Mouse (Mus musculus) heart, embryonic 13.5 days (tissue): Measurements from ENCODE around the gene C1ql4. TPM values are rescaled to one million over a fixed set of nuclear protein-coding genes. Genes with fewer than 3 reads are reported as not detected.

Source experiments
- ATAC-seq: fragments of 200-750 bp; cut with Nextera tagmentation; 2 replicates; pipeline ENCODE4 v1.8.0; 2017; ENCODE audit warnings: moderate TSS enrichment; ENCODE audit not compliant: insufficient number of reproducible peaks, low FRiP score, low TSS enrichment; ENCODE audit errors: extremely low read depth
- H3K27ac ChIP-seq: fragments of 300-500 bp; sonication (generic); replicated peaks from 2 replicates; pipeline ENCODE4 v1.5.1; 2015; ENCODE audit warnings: moderate library complexity, mild to moderate bottlenecking, inconsistent platforms
- H3K27me3 ChIP-seq: fragments of 300-500 bp; sonication (generic); replicated peaks from 2 replicates; pipeline ENCODE4 v1.6.1; 2015; ENCODE audit warnings: mild to moderate bottlenecking, inconsistent platforms
- H3K36me3 ChIP-seq: fragments of 300-500 bp; sonication (generic); 2 replicates; pipeline ENCODE4 v1.6.1; 2015; ENCODE audit warnings: mild to moderate bottlenecking, inconsistent platforms
- H3K4me1 ChIP-seq: fragments of 300-500 bp; sonication (generic); 2 replicates; pipeline ENCODE4 v1.6.1; 2015; ENCODE audit warnings: inconsistent platforms
- H3K4me2 ChIP-seq: fragments of 300-500 bp; sonication (generic); 2 replicates; pipeline ENCODE4 v1.6.1; 2015; ENCODE audit warnings: inconsistent platforms, mild to moderate bottlenecking, moderate library complexity
- H3K4me3 ChIP-seq: fragments of 300-500 bp; sonication (generic); 2 replicates; pipeline ENCODE4 v1.5.1; 2015; ENCODE audit warnings: moderate library complexity, mild to moderate bottlenecking, inconsistent platforms
- H3K9ac ChIP-seq: fragments of 300-500 bp; sonication (generic); 2 replicates; pipeline ENCODE4 v1.6.1; 2015; ENCODE audit warnings: inconsistent platforms, mild to moderate bottlenecking, moderate library complexity
- H3K9me3 ChIP-seq: fragments of 300-500 bp; sonication (generic); 2 replicates; pipeline ENCODE4 v1.6.1; 2016; ENCODE audit warnings: inconsistent platforms
- WGBS: fragments of 180-500 bp; shearing (Covaris S2); methylation state at CpG from one replicate; pipeline ENCODE4 v1.1.7; 2015; ENCODE audit warnings: mixed read lengths; 5-methylcytosine and 5-hydroxymethylcytosine counted together
- polyA plus RNA-seq: library from polyadenylated mRNA; unstranded; fragments of >200 nt; fragmentation: Nextera tagmentation; extraction: Ambion mirVana; gene quantifications from 2 replicates; pipeline ENCODE4 v1.2.1, GENCODE M21; 2015

C1ql4 gene
- polyA plus RNA-seq, 1 experiment from 2014 or later: 0.16 TPM

DNA sequence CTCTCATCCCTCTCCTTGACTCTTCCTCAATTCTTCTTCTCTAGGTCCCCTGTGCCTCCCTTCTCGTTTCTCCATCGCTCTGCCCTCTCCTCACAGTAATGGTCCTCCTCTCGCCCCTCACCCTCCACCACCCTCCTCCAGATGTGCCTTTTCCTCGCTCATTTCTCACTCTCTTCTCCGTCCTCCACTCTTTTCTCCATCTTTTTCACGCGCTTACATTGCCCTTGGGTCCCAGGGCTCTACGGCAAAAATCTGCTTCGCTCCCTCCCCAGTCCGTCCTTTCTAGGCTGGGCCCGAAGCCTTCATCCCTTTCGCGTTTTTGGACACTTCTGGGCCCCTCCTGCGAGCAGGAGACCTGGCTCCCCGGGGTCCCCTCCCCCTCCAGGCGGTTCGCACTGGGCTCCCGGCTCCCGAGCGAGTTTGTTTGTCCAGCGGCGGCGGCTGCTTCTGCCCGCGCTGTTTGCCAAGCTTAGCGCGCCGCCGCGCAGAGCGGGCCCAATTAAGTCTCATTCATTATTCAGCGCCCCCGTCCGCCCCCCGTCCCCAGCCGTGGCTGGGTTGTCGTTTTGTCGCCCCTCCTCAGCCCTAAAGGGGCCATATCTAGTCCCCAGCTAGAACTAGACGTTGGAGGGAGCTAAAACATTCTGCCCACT lies 10.3 kb upstream of the C1ql4 start:
- Histone ChIP-seq H3K4me2 (peak overlapping the region; percentile 77), H3K27ac (no peak overlapping the region), H3K9ac (peak overlapping the region; percentile 72), H3K36me3 (no peaks in the 10 kb centered on the region), H3K9me3 (no peaks in the 10 kb centered on the region), H3K27me3 (peaks cover 70% of the 10 kb centered on the region), H3K4me3 (peak overlapping the region; percentile 49), H3K4me1 (peaks cover 52% of the 10 kb centered on the region)
- ATAC-seq: no peak
- under 1% methylated on average over 39 of the region's 39 CpGs for WGBS

- H3K4me2 ChIP-seq: peak overlapping the region; percentile 77
- peak overlapping the region; percentile 49 for H3K4me3 ChIP-seq
- H3K9me3 ChIP-seq: no peaks in the 10 kb centered on the region
- peak overlapping the region; percentile 72 for H3K9ac ChIP-seq
- peaks cover 80% of the 10 kb centered on the region for H3K27me3 ChIP-seq
- no peaks in the 10 kb centered on the region for H3K36me3 ChIP-seq
- peaks cover 52% of the 10 kb centered on the region for H3K4me1 ChIP-seq
- under 1% methylated on average over 57 of the region's 58 CpGs for WGBS
- no peak for ATAC-seq
- no peak overlapping the region for H3K27ac ChIP-seq
Observed at GRCm38 (mm10) chr15:99096831-99097500, 9.3 kb upstream of the C1ql4 start.

DNA sequence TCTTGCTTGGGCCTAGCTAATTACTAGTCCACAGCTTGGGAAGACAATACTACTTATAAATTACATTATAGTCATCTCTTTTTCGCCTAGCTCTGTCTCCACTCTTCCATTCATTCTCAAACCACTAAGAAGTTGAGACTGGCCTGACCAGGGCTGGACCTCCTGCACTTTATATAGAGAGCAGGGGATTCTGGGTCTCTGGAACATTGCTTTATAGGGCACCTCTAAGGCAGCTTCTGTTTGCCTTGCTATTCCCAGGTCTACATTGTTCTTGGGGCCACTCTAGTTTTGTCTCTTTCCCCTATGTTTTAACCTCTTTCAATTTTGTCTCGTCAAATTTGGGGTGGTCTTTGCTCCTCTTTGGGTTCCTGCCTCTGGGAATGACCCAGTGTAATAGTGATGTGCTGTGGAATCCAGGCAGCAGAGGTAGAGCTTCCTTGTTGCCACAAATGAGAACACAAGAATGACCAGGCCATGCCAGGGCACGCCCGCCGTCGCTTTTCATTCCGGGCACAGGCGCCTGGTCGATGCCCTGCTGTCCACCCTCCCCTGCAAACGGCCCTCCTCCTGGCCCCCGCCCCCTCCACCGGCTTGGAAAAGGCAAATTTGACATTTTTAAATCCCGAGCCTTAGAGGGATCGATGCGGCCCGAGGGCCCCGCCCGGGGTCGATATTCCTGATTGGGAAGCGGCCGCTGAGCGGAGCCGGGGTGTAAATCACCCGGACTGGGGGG lies 8.6 kb upstream of the C1ql4 start:
- Histone ChIP-seq H3K4me2 (peak overlapping the region; percentile 77), H3K4me3 (peak overlapping the region; percentile 49), H3K9ac (peak overlapping the region; percentile 72), H3K27me3 (peaks cover 86% of the 10 kb centered on the region), H3K4me1 (peaks cover 52% of the 10 kb centered on the region), H3K36me3 (no peaks in the 10 kb centered on the region), H3K9me3 (no peaks in the 10 kb centered on the region), H3K27ac (no peak overlapping the region)
- ATAC-seq: no peak
- 7% methylated on average over 24 of the region's 24 CpGs for WGBS

GRCm38 (mm10) chr15:99095356-99095755 lies 7.7 kb upstream of the C1ql4 start:
- WGBS: 13% methylated on average over 6 of the region's 6 CpGs
- no peak for ATAC-seq
- peaks cover 52% of the 10 kb centered on the region for H3K4me1 ChIP-seq

GRCm38 (mm10) chr15:99094631-99095270 lies 7.1 kb upstream of the C1ql4 start:
- peak overlapping the region; percentile 37 for H3K4me2 ChIP-seq
- H3K9ac ChIP-seq: no peak overlapping the region

More at GRCm38 (mm10) chr15:99095356-99095755, 7.7 kb upstream of the C1ql4 start:
- H3K27me3 ChIP-seq: peaks cover 92% of the 10 kb centered on the region
- no peak overlapping the region for H3K27ac ChIP-seq
- H3K36me3 ChIP-seq: no peaks in the 10 kb centered on the region
- H3K9me3 ChIP-seq: no peaks in the 10 kb centered on the region
- H3K4me3 ChIP-seq: 0 out of 2 replicates have a peak overlapping the region, but pooled peaks have one; percentile 29
- no peak overlapping the region for H3K4me2 ChIP-seq
- no peak overlapping the region for H3K9ac ChIP-seq

GRCm38 (mm10) chr15:99093291-99094258 lies 6.0 kb upstream of the C1ql4 start:
- H3K36me3 ChIP-seq: no peaks in the 10 kb centered on the region
- peak overlapping the region; percentile 53 for H3K4me3 ChIP-seq
- H3K27ac ChIP-seq: no peak overlapping the region
- H3K9ac ChIP-seq: peak overlapping the region; percentile 71
- H3K4me2 ChIP-seq: peak overlapping the region; percentile 80
- no peak for ATAC-seq
- no peaks in the 10 kb centered on the region for H3K9me3 ChIP-seq
- WGBS: 2% methylated on average over 56 of the region's 56 CpGs
- H3K27me3 ChIP-seq: peaks cover 98% of the 10 kb centered on the region
- peaks cover 49% of the 10 kb centered on the region for H3K4me1 ChIP-seq

More at GRCm38 (mm10) chr15:99094631-99095270, 7.1 kb upstream of the C1ql4 start:
- H3K4me3 ChIP-seq: peak overlapping the region; percentile 29
- ATAC-seq: no peak
- H3K9me3 ChIP-seq: no peaks in the 10 kb centered on the region
- no peak overlapping the region for H3K27ac ChIP-seq
- WGBS: 3% methylated on average over 27 of the region's 27 CpGs
- H3K27me3 ChIP-seq: peaks cover 98% of the 10 kb centered on the region
- peaks cover 52% of the 10 kb centered on the region for H3K4me1 ChIP-seq
- no peaks in the 10 kb centered on the region for H3K36me3 ChIP-seq

DNA sequence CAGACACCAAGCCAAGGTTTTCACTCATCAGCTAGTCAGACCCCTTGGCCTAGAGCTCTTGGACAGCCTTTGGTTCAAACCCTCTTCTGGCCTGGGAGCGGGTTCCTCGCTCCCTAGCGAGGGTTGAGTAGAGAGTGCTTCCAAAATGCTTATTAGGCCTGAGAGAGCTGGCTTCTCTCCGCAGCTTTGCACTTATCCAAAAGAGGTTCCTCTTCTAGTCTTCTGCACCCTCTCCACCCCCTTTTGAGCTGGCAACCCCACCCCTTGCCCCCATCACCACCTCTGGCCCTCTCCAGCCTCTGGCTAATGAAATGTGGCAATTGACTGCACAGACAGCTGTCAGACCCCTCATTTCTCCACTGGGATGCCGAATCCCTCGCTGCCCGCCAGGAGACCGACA lies 5.3 kb upstream of the C1ql4 start, which contains the start of gene Dnajc22:
Gene Dnajc22 (plus strand): TSS at position 301 of the 400 bp plus-strand sequence.
- Histone ChIP-seq H3K4me1 (peaks cover 45% of the 10 kb centered on the region), H3K27ac (no peak within 1 kb of the TSS), H3K36me3 (no peaks in the 10 kb centered on the region), H3K4me2 (peak within 1 kb of the TSS; percentile 80), H3K9ac (peak within 1 kb of the TSS; percentile 71), H3K9me3 (no peaks in the 10 kb centered on the region), H3K4me3 (peak within 1 kb of the TSS; percentile 53), H3K27me3 (peaks cover 98% of the 10 kb centered on the region)
- no peak for ATAC-seq
- 38% methylated on average over 8 of the region's 8 CpGs for WGBS

DNA sequence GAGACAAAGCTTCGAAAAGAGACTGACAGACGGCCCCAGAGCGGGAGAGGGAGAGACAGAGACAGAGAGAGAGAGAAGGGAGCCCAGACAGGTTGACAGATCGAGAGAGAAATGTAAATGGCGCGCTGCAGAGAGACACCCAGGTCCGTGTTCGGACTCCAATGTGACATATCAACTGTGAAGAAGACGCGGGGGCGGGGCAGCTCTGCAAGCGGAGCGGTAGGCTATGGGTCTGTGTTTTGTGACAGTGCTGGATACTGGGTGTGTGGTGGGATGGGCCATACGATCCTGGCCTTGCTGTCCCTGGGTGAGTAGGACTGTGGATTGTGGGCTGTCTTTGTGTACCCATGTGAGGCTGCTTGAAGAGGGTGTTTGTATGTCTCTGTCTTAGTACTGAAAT lies 1.5 kb upstream of the C1ql4 start:
- WGBS: 15% methylated on average over 14 of the region's 14 CpGs
- H3K4me2 ChIP-seq: peak overlapping the region; percentile 67

DNA sequence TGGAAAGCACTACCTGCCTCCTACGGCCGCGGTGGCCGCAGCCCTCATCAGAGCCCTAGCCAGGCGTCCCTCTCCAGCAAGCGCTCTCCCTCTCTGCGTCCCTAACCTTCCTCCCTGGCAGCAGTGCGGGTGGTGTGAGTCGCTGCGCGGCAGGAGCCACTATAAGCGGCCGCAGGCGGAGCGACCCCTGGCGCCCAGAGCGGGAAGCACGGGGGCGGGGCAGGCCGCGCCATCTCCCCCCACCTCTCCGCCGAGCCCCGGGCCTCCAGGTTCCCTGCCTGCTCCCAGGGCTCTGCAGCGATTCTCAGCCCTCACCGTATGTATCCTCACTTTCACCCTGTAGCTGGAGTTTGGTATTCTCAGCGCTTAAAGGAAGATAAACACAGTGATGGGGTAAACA lies 675 bp upstream of the C1ql4 start:
- no peak overlapping the region for H3K27ac ChIP-seq

More for the DNA sequence above, 1.5 kb upstream of the C1ql4 start:
- peak overlapping the region; percentile 15; the same call in 1 of the 2 replicates for H3K9ac ChIP-seq
- H3K27ac ChIP-seq: no peak overlapping the region
- H3K9me3 ChIP-seq: no peaks in the 10 kb centered on the region
- H3K27me3 ChIP-seq: peaks cover 100% of the 10 kb centered on the region
- H3K4me1 ChIP-seq: peaks cover 28% of the 10 kb centered on the region
- no peak for ATAC-seq
- peak overlapping the region; percentile 45 for H3K4me3 ChIP-seq
- H3K36me3 ChIP-seq: no peaks in the 10 kb centered on the region

DNA sequence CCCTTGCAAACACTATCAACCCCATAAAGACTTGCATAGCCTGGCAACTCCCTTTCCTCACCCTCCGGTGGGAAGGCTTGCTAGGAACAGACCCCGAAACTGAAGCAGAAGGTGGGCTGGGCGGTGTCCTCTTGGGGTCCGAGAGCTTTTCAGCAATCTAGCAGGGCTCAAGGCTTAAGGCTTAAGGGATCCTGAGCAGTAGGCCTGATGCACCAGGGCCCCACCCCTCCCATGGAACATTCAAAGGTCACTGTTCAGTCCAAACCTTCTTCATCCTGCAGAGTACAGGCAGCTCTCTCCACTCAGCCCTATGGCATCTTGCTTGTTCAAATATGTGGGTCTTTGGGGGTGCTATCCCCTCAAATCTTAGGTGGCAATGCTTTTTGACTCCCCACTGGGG lies 1.6 kb downstream of the C1ql4 start:
- H3K36me3 ChIP-seq: peaks cover 27% of the 10 kb centered on the region
- H3K9me3 ChIP-seq: no peaks in the 10 kb centered on the region
- H3K4me2 ChIP-seq: no peak overlapping the region
- no peak overlapping the region for H3K4me3 ChIP-seq
- 72% methylated on average over 4 of the region's 4 CpGs for WGBS
- no peak overlapping the region for H3K27ac ChIP-seq
- no peak overlapping the region for H3K9ac ChIP-seq
- ATAC-seq: no peak
- peaks cover 84% of the 10 kb centered on the region for H3K27me3 ChIP-seq
- H3K4me1 ChIP-seq: peaks cover 24% of the 10 kb centered on the region

More for the DNA sequence above, 675 bp upstream of the C1ql4 start:
- under 1% methylated on average over 26 of the region's 27 CpGs for WGBS
- no peaks in the 10 kb centered on the region for H3K9me3 ChIP-seq
- peak overlapping the region; percentile 45 for H3K4me3 ChIP-seq
- no peak for ATAC-seq
- peaks cover 27% of the 10 kb centered on the region for H3K4me1 ChIP-seq
- H3K9ac ChIP-seq: peak overlapping the region; percentile 59
- peak overlapping the region; percentile 67 for H3K4me2 ChIP-seq
- peaks cover 100% of the 10 kb centered on the region for H3K27me3 ChIP-seq
- peaks cover 4% of the 10 kb centered on the region for H3K36me3 ChIP-seq
